Comparison of ENCODE assay signal across 19 mouse cellular contexts in the genomic region with DNA sequence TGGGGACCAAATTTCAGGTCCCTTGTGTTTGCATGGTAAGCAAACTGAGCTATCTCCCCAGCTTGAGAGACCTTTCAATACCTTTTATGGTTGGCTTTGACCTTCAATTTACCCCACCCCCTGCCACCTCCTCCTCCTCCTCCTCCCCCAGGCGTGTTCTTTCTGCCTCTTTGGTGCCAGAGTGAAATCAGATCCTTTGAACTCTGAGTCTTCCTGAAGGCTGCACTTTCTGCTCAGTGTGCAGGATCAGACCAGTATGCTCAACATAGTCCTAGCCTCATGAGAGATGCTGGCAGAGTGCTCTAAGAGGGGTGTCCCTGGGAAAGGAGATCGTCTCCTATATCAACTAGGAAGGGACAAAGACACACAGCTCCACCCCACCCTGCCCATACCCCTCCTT.
DNase-seq lines count a peak whose midpoint lies in the region; ATAC-seq lines count a peak whose summit lies in the region.
"Had no signal": no experiment of that assay in that cellular context is flagged by ENCODE, and none has a peak within 500 bp of the region (broad histone marks: within the 10 kb centered on the region; RNA-seq: fewer than 3 reads in every experiment).

No protein-coding gene starts in this region.

- no peak for DNase-seq in heart, postnatal 4 days
- no peak for DNase-seq in kidney, postnatal 14 days
- DNase-seq in gastrocnemius, postnatal 25 days: peak; percentile 78
- no peak for DNase-seq in c-Kit-positive CD71-positive TER-119-positive erythroid progenitor cells, embryonic 14.5 days (ENCODE audit: low spot score)
- no peak for DNase-seq in lung, postnatal 4 days
- DNase-seq: adrenal gland, adult 2 months; cerebellum, adult 8-10 months; lung, postnatal 10 days; midbrain, embryonic 14.5 days; right cerebral cortex, postnatal 14 days; thymus, adult 18-20 months had no signal

- H3K27me3 ChIP-seq in heart, embryonic 13.5 days (replicated peaks): no peaks in the 10 kb centered on the region
- no peaks in the 10 kb centered on the region for H3K27me3 ChIP-seq in kidney, embryonic 16.5 days (ENCODE audit: insufficient read depth, low read length)
- no peaks in the 10 kb centered on the region for H3K27me3 ChIP-seq in embryonic facial prominence, embryonic 13.5 days
- H3K27me3 ChIP-seq: liver, embryonic 15.5 days; megakaryocyte, embryonic 14.5 days; neural tube, embryonic 13.5 days had no signal

- no peak overlapping the region for H3K9ac ChIP-seq in heart, embryonic 13.5 days
- no peak overlapping the region for H3K9ac ChIP-seq in kidney, embryonic 16.5 days (replicated peaks; ENCODE audit: low read length)
- 0 out of 2 replicates have a peak overlapping the region, but pooled peaks have one; percentile 36 for H3K9ac ChIP-seq in embryonic facial prominence, embryonic 13.5 days
- H3K9ac ChIP-seq: liver, embryonic 15.5 days; neural tube, embryonic 13.5 days had no signal

- H3K4me3 ChIP-seq in heart, embryonic 13.5 days: no peak overlapping the region
- no peak overlapping the region for H3K4me3 ChIP-seq in kidney, embryonic 16.5 days (ENCODE audit: low read length)
- H3K4me3 ChIP-seq in embryonic facial prominence, embryonic 13.5 days: no peak overlapping the region
- H3K4me3 ChIP-seq: layer of hippocampus, adult 2 months; liver, embryonic 15.5 days; megakaryocyte, embryonic 14.5 days; neural tube, embryonic 13.5 days had no signal

- peaks cover 57% of the 10 kb centered on the region for H3K36me3 ChIP-seq in heart, embryonic 13.5 days
- peaks cover 6% of the 10 kb centered on the region; the same call in 1 of the 2 replicates for H3K36me3 ChIP-seq in kidney, embryonic 16.5 days (ENCODE audit: insufficient read depth, low read length)
- H3K36me3 ChIP-seq in embryonic facial prominence, embryonic 13.5 days: peaks cover 31% of the 10 kb centered on the region
- H3K36me3 ChIP-seq: liver, embryonic 15.5 days had no signal

- WGBS in heart, embryonic 13.5 days: 35% methylated on average over 2 of the region's 2 CpGs
- 24% methylated on average over 2 of the region's 2 CpGs for WGBS in kidney, embryonic 16.5 days
- WGBS in embryonic facial prominence, embryonic 13.5 days: 41% methylated on average over 2 of the region's 2 CpGs

- no peak for ATAC-seq in heart, embryonic 13.5 days (ENCODE audit: extremely low read depth, insufficient number of reproducible peaks, low FRiP score, low TSS enrichment)
- 0 out of 2 replicates have a peak, but pooled peaks have one; percentile 51 for ATAC-seq in kidney, embryonic 16.5 days (ENCODE audit: low FRiP score, low TSS enrichment)
- no peak for ATAC-seq in embryonic facial prominence, embryonic 13.5 days (ENCODE audit: insufficient number of reproducible peaks, insufficient read depth, low FRiP score, low TSS enrichment, low read depth)
- ATAC-seq: forebrain, embryonic 16.5 days had no signal

- H3K27ac ChIP-seq in heart, embryonic 13.5 days (replicated peaks): peak overlapping the region; percentile 74
- no peak overlapping the region for H3K27ac ChIP-seq in kidney, embryonic 16.5 days (ENCODE audit: low read length)
- H3K27ac ChIP-seq in embryonic facial prominence, embryonic 13.5 days: no peak overlapping the region
- H3K27ac ChIP-seq: layer of hippocampus, adult 2 months; liver, embryonic 15.5 days; neural tube, embryonic 13.5 days had no signal

- no peak overlapping the region for H3K4me2 ChIP-seq in heart, embryonic 13.5 days
- H3K4me2 ChIP-seq in kidney, embryonic 16.5 days (replicated peaks; ENCODE audit: low read depth, low read length): no peak overlapping the region
- H3K4me2 ChIP-seq in embryonic facial prominence, embryonic 13.5 days: no peak overlapping the region
- H3K4me2 ChIP-seq: liver, embryonic 15.5 days; neural tube, embryonic 13.5 days had no signal

- H3K9me3 ChIP-seq in heart, embryonic 13.5 days: peaks cover 2% of the 10 kb centered on the region; the same call in 1 of the 2 replicates
- no peaks in the 10 kb centered on the region for H3K9me3 ChIP-seq in kidney, embryonic 16.5 days (ENCODE audit: low read length)
- no peaks in the 10 kb centered on the region for H3K9me3 ChIP-seq in embryonic facial prominence, embryonic 13.5 days
- H3K9me3 ChIP-seq: liver, embryonic 15.5 days; neural tube, embryonic 13.5 days had no signal

- H3K4me1 ChIP-seq in heart, embryonic 13.5 days: peaks cover 44% of the 10 kb centered on the region
- peaks cover 17% of the 10 kb centered on the region; the same call in 1 of the 2 replicates for H3K4me1 ChIP-seq in kidney, embryonic 16.5 days (ENCODE audit: insufficient read depth, low read length)
- peaks cover 16% of the 10 kb centered on the region for H3K4me1 ChIP-seq in embryonic facial prominence, embryonic 13.5 days
- H3K4me1 ChIP-seq: liver, embryonic 15.5 days; megakaryocyte, embryonic 14.5 days; neural tube, embryonic 13.5 days had no signal
